Comparison of ENCODE assay signal across 8 mouse cellular contexts in genomic region chr1:21271343-21272055, GRCm38 (mm10). TPM values are rescaled to one million over a fixed set of nuclear protein-coding genes. Genes with fewer than 3 reads are reported as not detected.
DNase-seq lines count a peak whose midpoint lies in the region; ATAC-seq and TF ChIP-seq lines count a peak whose summit lies in the region.

No protein-coding gene starts in this region.

- H3K9me3 ChIP-seq in intestine, embryonic 14.5 days (ENCODE audit: control insufficient read depth, low read length), result no peaks in the 10 kb centered on the region

- no peaks in the 10 kb centered on the region for H3K36me3 ChIP-seq in intestine, embryonic 14.5 days (ENCODE audit: control insufficient read depth, insufficient read depth, low read length)

- peak overlapping the region; percentile 28 for H3K4me3 ChIP-seq in cortical plate, adult 2 months (ENCODE audit: insufficient read depth, low read length)
- H3K4me3 ChIP-seq in intestine, embryonic 14.5 days (ENCODE audit: low read depth, low read length), result peak overlapping the region; percentile 22

- intact Hi-C loops in gastrocnemius, postnatal 36 days (cut with DNase I), result loop anchor here (2.0 to 10.0 kb wide), 2 partner anchors 53 to 993 kb away; partner anchors contain the start of gene Tmem14a
- intact Hi-C loops in left cerebral cortex, postnatal 14 days (cut with DNase I), result loop anchor here (2.0 kb wide), 1 partner anchor 53 kb away; the partner anchor contains the start of gene Tmem14a

- H3K27me3 ChIP-seq in intestine, embryonic 14.5 days (replicated peaks; ENCODE audit: control insufficient read depth, insufficient read depth, low read length), result no peaks in the 10 kb centered on the region

- H3K9ac ChIP-seq in intestine, embryonic 14.5 days (ENCODE audit: low read length), result no peak overlapping the region

- peaks cover 2% of the 10 kb centered on the region for H3K4me1 ChIP-seq in cortical plate, adult 2 months (ENCODE audit: control insufficient read depth, insufficient read depth, low read length)
- H3K4me1 ChIP-seq in intestine, embryonic 14.5 days (replicated peaks; ENCODE audit: control insufficient read depth, insufficient read depth, low read length), result no peaks in the 10 kb centered on the region

- peak; percentile 79 for ATAC-seq in intestine, embryonic 14.5 days (replicated peaks; ENCODE audit: low FRiP score, low TSS enrichment, low read depth)
- peak; percentile 90 for ATAC-seq in megakaryocyte progenitor cell, adult 5-6 weeks (replicated peaks; ENCODE audit: poor library complexity)

- H3K4me2 ChIP-seq in intestine, embryonic 14.5 days (ENCODE audit: low read length), result peak overlapping the region; percentile 53

- DNase-seq in adipocyte (ENCODE audit: low spot score), result peak; percentile 55
- peak; percentile 73 for DNase-seq in gastrocnemius, postnatal 36 days
- peak; percentile 92 for DNase-seq in intestine, embryonic 14.5 days (ENCODE audit: low spot score)
- DNase-seq in left cerebral cortex, postnatal 14 days (ENCODE audit: low spot score in 2 of 2), result peak; percentile 57 to 72
- DNase-seq in right cerebral cortex, postnatal 14 days, result peak; percentile 80
- DNase-seq in urinary bladder, postnatal 14 days (ENCODE audit: low spot score), result peak; percentile 83

- H3K27ac ChIP-seq in cortical plate, adult 2 months (ENCODE audit: insufficient read depth, low read length), result no peak overlapping the region
- no peak overlapping the region for H3K27ac ChIP-seq in intestine, embryonic 14.5 days (ENCODE audit: low read depth)

- 25% methylated on average over 18 of the region's 18 CpGs for WGBS in intestine, embryonic 14.5 days

- peak; percentile 57 for TF ChIP-seq CTCF in cortical plate, adult 2 months (IDR thresholded peaks at IDR 0.05; ENCODE audit: extremely low read depth, insufficient read depth, low read length)

- no peak for TF ChIP-seq POLR2A in cortical plate, adult 2 months (IDR thresholded peaks at IDR 0.05; ENCODE audit: extremely low read depth, insufficient read depth, low read length)

RNA-seq across cellular contexts. Expression of gene Gsta3, which starts 31.1 kb away (rescaled TPM):
- polyA plus RNA-seq in cortical plate, adult 2 months (2012; rRNA removed), result 3.4 and 3.5 TPM in 2 replicates
- under 1 TPM in 1 of 2 experiments, not detected in 1; 0.37 TPM for total RNA-seq in gastrocnemius, postnatal 36 days (2021)
- polyA plus RNA-seq in intestine, embryonic 14.5 days (2014; fragmentation: Nextera tagmentation; extraction: Ambion mirVana), result 3.0 and 7.7 TPM in 2 replicates
- under 1 TPM; 0.32 to 0.90 TPM for total RNA-seq in left cerebral cortex, postnatal 14 days (2021)
- 0.10 TPM in 1 of 2 replicates, not detected in the other for total RNA-seq in megakaryocyte progenitor cell, adult 5-6 weeks (2015)
- not detected in 2 replicates for total RNA-seq in megakaryocyte progenitor cell, adult 5-6 weeks (2017)

RNA-seq across cellular contexts. Expression of gene Tmem14a, which starts 53.1 kb away (rescaled TPM):
- polyA plus RNA-seq in cortical plate, adult 2 months (2012; rRNA removed), result 69.6 and 70.2 TPM in 2 replicates
- 1 to 10 TPM in 1 of 2 experiments, under 1 TPM in 1; 0.71 to 1.2 TPM for total RNA-seq in gastrocnemius, postnatal 36 days (2021)
- polyA plus RNA-seq in intestine, embryonic 14.5 days (2014; fragmentation: Nextera tagmentation; extraction: Ambion mirVana), result 10.7 and 12.6 TPM in 2 replicates
- 10 to 100 TPM; 28.7 to 35.8 TPM for total RNA-seq in left cerebral cortex, postnatal 14 days (2021)
- total RNA-seq in megakaryocyte progenitor cell, adult 5-6 weeks (2015), result 1.3 and 3.3 TPM in 2 replicates
- 1.3 and 2.5 TPM in 2 replicates for total RNA-seq in megakaryocyte progenitor cell, adult 5-6 weeks (2017)

Comparison
In these comparisons a context has a peak if more than half of its experiments do, and no peak if none do; other contexts are left out.
1. RNA of gene Tmem14a, which starts 53.1 kb away (total RNA-seq): 28.7 to 35.8 TPM in left cerebral cortex, postnatal 14 days; 1.3 to 3.3 TPM in megakaryocyte progenitor cell, adult 5-6 weeks and 0.71 to 1.2 TPM in gastrocnemius, postnatal 36 days; every median in the first group is over 4 times any median in the second.
2. Peak in every context shown above with its lines, with median percentiles within 50 percentile points of each other: DNase-seq.